Mouse (Mus musculus) regulatory T cell (primary cell): Measurements from ENCODE around the gene Tle3.

ENCODE experiments used
- in situ Hi-C: fragments of 300-600 bp; cut with MboI, MseI; formaldehyde crosslinking; loops from one replicate; pipeline ENCODE4 v1.15.1; 2025; ENCODE audit warnings: high pct_unique_total_duplicates

Tle3 gene

DNA sequence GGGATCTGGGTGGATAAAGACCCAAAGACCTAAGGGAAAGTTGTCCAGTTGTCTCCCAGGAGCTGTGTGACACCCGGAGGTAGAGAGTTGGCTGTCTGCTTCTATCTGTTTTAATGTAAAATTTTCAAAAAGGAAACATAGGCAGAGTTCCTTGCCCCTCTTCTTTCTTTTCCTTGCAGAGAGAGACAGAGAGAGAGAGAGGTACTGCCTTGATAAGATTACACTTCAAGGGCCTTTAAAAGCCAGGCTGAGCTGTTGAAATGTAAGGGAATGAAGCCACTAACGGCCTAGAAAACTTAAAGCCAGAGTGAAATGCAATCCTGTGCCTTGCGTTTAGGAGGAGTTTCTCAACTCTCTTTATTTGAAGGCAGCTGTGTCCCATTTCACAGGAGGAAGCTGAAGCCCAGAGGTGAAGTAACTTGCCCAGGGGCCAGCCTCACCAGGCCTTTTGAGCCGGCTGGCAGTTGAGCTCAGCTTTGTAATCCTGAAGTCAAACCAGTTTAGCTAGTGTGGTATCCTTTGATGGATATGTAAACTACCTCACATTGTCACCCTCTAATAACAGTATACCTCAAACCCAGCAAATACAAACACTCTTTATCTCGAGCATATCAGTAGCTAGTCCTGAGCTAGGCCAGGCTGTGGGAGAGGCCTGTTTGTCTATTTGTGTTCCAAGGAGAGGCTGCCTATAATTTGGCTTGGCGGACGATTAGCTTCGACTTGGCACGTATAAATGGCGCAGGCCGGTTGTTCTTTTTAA lies 3.8 kb downstream of the Tle3 start:
- in situ Hi-C loops, result no loop called here

DNA sequence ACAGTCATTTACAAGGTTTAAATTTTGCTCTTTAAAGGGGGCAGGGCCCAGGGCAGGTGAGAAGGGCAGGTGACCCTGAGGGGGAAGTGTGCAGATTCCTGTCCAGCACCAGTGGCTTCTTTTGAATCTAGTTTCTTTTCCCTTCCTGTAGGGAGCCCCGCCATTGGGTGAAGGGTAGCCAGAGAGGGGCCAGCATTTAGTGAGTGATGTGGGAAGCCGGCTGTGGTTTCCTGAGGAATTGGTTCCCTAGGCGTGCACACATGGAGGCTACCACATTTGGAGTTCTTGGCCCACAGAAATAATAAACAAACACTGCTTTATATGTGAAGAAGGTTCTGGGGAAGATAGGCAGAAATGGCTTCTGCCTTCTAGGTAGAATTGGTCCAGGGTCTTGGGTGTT lies 4.5 kb downstream of the Tle3 start:
- in situ Hi-C loops, result no loop called here

DNA sequence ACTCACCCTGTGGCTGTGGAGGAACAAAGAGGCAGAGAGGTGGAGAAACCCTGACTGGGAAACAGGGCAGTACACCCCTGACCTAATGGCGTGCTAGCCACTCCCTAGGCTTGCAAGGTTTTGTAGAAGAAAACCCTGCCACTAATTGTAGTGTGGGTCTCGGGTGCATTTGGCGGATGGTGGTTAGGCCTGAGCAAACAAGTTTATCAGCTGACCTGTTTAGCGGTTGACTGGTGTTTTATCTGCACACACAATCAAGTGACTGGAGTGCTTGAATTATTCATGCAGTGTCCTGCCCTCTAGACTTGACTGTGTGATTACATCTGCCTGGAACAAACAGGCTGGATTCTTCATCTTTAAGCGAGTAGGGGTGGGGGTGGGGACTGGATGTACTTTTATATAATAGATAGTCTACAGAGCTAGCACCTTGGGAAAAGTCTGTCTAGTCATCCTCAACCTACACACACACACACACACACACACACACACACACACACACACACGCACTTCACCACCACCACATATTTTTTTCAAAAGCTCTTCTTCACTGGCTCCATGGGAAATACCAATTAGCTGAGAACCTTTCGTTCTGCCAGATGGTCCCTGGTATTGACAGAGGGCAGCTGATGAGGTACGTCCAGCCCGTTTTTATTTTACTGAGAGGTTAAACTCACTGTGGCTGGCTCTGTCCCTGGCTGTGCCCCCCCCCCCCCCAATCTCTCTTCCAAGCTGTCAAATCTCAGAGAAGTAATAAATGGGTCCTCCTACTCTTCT lies 5.7 kb downstream of the Tle3 start:
- in situ Hi-C loops, result no loop called here

DNA sequence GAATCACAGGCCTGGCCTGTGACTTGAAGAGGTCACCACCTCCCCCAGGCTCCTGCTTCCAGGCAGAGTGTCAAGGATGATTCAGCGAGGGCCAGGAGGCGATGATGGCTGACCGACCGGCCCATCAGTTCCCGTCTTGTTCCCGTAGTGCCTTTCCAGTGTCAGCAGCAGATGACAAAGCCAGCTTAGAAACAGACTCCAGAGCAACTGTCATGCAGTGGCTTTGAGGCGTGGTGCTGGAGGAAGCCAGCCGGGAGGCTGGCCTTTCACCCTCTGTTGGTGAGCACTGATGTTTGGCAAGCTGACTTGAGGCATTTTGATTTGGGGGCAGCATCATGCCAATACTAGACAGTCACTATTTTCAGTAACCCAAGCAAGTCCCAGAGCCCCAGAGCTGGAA lies 6.3 kb downstream of the Tle3 start:
- in situ Hi-C loops, result no loop called here

DNA sequence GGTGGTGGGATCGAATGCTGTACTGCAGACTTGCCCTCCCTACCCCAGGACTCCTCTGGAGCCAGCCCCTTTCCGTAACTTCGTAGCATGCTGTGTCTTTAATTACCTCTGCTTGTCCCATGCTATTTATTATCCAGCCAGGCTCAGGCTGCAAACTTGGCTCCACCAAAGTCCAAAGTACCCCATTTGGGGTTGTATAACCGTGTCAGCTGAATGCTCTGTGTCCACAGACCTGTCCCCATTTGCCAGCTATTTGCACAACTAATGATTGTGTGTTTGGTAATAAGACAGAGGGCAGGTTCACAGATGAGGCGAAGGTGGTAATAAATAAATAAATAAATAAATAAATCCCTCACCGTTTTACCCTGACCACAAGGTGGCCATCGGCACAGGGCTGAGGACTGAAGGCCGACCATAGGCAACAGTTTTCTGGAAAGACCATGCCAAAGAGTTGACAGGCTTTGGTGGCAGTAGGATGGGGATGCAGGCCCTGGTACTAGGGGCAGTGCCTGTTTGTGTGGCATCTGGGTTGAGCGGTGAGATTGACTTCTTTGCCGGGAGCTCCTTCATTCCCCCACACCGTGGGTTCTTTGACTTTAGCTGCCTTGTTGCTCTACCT lies 7.0 kb downstream of the Tle3 start:
- in situ Hi-C loops, result no loop called here

DNA sequence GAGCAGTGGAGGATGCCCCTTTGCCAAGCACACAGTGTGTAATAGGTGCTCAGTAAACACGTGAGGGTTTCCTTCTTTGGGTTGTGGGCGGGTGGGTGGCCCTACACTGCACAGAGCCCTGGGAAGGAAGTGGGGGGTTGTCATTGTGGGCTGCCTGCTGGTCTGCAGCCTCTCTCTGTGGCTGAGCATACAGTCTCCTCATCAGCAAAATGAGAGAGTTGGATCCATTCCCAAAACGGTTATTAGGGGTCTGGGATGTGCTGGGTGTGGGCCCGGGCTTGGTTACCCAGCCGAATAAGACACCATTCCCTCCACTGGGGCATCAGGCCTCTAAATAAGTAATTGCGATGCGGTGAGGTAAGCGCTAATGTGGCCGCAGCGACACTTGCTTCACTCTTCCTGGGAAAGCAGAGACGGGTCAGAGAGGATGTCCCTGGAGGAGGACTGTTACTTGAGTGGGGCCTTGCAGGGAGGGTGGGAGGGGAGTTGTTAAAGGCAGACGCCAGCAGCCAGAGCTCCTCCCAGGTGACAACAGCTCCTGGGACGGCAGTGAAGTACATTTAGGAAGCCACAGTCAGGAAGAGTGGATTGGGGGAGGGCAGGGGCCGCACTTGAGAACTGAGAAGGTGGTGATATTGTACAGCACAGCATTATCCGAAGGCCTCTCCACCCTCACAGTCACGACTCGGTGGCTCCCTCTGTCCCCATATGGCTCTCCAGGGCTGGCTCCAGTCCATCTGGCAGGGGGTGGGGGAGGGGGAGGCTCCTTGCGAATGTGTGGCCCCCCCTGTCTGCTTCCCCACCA lies 8.3 kb downstream of the Tle3 start:
- in situ Hi-C loops, result loop anchor here (10.0 kb wide), 1 partner anchor 366 kb away; no protein-coding TSS in a partner anchor

DNA sequence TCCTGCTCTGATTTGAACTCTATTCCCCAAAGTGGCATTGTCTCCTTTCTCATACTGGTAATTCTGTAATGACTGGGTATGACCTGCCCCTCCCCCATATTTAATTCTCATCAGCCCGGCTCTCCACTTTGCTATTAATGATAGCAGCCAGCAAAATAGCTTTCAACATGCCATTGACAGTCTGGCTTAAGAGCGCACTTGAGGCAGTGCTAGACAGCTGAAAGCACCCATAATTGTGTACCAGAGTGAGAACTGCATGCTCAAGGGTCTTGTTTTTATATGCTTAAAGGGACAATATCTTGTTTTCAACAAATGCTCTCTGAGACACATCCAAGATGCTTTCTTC lies 8.9 kb downstream of the Tle3 start:
- in situ Hi-C loops, result loop anchor here (10.0 kb wide), 1 partner anchor 366 kb away; no protein-coding TSS in a partner anchor

DNA sequence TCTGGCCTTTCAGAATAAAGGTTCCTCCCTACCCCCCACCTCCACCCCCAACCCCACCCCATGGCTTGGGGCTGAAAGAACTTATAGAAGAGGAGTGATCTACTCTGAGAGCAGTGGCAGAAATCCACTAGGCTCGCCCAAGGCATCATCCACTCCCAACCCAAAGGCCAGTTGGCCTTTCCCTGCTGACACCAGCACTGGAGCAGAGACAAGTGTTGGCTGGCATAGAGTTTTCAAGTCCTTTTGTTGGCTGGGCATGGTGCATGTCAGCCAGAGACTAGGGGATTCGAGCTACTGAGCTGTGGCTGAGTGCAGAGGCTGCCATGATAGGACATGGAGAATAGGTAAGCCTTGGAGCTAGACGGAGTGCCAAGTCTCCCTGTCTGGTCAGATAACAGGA lies 9.3 kb downstream of the Tle3 start:
- in situ Hi-C loops, result loop anchor here (10.0 kb wide), 1 partner anchor 367 kb away; no protein-coding TSS in a partner anchor

DNA sequence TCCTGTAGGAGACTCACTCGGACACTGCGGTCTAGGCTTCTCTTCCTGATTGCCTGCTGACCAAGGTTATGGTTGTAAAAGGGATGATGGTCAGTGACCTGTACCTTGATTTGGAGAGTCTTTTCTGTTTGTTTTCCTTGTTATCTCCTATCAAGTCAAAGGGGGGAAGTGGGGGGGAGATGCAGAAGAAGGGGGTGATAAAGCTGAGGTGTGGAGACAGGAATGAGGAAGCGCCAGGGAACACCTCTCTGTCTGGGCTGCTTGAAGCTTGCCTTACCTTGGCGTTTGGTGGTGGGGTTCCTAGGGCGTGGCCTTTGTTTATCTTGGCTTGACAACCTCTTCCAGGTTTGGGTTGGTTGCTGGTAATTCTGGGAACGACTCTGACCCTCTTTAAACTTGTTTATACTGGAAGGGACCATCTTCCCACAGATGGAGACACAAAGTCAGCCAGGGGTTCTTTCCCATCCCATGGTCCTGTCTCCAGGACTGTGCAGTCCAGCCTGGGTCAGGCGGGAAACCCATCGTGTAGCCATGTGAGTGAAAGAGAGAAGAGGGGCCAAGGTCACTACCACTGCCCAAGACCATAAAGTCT lies 10.5 kb downstream of the Tle3 start:
- in situ Hi-C loops, result loop anchor here (10.0 kb wide), 1 partner anchor 368 kb away; no protein-coding TSS in a partner anchor

DNA sequence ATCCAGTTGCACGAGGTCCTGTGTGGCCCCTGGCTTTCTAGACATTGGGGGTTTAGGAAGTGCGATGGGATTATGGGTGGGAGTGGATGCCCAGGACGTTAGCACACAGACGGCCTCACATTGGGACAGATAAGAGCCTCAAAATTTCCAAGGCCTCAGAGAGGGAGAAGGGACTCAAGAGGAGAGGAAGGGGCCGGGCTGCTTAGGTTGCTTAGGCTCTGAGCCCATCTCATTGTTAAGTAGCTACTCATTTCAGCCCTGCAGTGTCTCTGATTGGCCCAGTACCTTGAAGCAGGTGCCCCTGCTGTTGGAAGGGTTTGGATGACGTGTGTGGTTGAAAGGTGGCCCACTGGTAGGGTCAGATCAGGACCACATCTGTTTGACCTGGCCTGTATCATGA lies 11.9 kb downstream of the Tle3 start:
- in situ Hi-C loops, result loop anchor here (10.0 kb wide), 1 partner anchor 369 kb away; no protein-coding TSS in a partner anchor

DNA sequence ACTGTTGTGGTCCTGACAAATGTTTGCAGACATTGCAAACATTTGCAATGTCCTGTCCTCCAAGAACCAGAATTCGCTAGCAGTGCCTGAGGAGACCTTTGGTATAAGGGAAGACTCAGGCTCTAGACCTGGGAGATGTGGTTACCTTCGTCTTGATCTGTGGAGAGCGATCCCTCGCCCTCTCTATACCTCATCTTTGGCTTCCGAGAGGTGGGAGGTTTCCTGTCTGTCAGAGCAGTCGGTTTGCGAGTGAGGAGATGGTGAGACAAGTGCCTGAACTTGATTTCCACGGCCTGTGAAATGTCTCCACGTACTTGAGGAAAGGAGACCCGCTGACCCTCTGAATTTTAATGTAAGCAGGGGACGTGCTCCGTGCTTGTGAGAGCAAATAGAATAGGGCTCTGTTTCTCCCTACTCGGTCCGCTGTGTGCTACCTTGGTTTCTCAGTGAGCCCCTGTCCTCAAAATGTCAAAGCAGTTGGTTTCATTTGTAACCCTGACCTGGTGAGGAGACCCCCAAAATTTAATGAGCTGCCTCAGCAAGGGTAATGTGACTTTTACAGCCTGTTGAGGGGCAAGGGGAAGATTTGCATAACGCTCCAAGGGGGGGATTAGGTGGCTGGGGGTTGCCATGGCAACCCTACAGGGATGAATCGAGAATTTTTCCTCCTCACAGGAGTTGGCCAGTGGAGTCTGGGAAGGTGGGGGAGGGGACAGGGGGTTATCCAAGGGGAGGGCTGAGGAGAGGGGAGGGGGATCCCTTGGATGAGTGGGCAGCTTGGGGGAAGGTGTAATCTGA lies 12.7 kb downstream of the Tle3 start:
- in situ Hi-C loops, result loop anchor here (10.0 kb wide), 1 partner anchor 370 kb away; no protein-coding TSS in a partner anchor

DNA sequence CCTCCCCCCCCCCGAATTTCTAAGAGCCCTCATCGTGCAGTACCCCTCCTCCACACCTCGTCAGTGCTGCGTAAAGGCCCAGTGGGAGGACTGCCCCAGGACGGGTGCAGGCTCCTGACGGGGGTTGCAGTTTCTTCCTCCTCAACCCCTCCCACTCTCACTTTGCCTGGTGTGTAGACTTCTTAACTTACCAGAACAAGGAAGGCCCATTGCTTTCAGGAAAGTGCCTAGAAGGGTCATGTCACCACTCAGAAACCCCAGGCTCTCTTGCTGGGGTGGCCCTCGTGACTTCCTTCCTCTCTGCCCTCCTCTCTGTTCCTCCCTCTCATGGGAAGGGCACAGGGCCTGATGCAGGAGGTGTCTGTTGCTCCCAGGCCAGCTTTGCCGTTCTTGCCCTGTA lies 13.6 kb downstream of the Tle3 start:
- in situ Hi-C loops, result loop anchor here (10.0 kb wide), 1 partner anchor 371 kb away; no protein-coding TSS in a partner anchor

DNA sequence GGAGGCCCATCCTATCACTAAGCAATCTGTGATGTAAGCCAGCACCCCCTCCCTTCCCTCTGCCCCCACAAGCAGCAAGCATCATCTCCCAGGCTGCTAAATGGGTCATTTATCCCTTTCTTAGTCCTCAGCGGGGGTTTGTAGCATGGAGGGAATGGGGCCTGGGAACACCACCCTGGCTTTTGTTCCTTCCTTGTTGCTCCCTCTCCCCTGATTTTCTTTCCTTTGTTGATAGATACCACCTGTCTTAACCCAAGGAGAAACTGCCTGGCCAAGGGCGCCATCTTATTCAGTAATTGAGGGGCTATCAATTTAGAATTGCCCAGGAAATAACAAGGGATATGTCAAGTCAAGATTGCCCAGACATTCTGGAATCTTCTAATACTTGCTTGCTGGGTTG lies 14.1 kb downstream of the Tle3 start:
- in situ Hi-C loops, result loop anchor here (10.0 kb wide), 1 partner anchor 372 kb away; no protein-coding TSS in a partner anchor

DNA sequence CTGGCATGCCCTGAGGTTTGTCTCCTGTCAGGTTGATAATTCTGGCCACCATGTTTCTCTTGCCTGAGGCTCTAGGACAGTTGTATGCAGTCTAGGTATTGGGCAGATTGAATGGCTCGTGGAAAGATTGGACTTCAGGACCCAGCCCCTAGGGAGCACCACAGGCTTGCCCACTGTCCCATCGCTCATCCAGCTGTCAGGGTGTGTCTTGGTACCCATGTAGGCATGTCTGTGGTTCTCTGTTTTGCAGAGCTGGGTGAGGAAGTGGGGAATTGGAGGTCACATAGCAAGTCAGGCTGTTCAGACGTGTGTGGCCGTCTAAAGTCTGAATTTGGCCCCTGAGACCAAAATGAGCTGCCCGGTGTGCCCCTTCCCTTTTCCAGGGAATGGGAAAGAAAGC lies 15.6 kb downstream of the Tle3 start:
- in situ Hi-C loops, result loop anchor here (10.0 kb wide), 1 partner anchor 373 kb away; no protein-coding TSS in a partner anchor

DNA sequence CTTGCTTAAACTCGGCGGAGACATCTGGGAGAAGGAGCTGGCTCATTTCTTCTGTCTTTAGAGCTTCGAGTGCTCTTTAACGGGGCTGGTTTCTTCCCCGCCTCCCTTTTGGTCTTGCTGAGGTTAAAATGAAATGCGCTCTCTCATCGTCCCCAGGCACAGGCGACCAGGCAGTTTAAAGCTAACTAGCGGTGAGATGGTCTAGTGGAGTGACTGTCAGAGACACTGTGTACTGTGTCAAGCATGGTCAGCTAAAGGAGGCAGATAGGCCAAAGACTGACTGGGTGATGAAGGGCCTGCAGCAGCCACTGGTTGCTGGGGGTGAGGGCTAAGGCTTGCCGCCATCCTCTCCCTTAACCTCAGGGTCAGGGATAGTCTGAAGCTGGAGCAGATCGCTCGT lies 16.0 kb downstream of the Tle3 start:
- in situ Hi-C loops, result loop anchor here (10.0 kb wide), 1 partner anchor 373 kb away; no protein-coding TSS in a partner anchor

DNA sequence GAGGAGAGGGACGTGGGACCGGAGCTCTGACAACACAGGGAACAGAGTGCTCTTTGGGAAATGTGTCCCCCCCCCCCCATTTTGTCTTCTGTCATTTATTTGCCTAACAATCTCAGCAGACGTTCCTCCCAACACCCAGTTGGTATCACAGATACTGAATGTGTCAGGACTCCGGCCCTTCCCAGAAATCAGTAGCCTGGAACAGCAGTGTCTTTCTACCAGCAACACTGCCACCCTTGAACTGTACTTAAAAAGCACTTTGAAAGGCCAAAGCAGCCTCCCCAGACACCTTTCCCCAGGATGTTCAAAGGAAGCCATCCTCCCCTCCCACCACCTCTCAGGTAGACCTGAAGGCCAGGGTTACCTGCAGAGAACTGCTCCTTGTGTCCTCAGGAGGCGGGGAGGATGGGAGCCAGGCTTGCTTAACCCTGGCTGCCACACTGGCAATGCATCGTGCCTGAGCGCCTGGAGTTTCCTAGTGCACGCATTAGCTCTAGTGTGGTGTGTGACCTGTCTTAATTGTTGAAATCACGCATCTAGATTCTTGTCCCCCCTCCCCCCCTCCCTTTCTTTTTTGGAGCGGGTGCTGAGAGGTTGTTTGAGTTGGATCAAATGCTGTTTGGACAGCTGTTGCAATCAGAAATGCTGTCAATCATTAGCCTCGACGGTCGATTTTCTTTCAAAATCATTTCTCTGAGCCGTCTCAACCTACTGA lies 16.7 kb downstream of the Tle3 start:
- in situ Hi-C loops, result loop anchor here (10.0 kb wide), 1 partner anchor 374 kb away; no protein-coding TSS in a partner anchor

DNA sequence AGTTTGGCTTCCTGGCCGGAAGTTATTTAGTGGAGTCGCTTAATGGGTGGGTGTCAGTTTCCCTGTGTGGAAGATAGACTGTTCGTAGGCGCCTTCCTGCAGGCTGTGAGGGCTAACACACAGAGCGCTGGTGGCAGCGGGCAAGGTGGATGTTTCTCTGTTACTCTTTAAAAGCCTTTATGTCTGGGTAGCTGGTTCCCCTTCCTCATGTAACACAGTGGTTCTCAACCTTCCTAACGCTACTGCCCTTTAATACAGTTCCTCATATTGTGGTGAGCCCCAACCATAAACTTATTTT lies 17.2 kb downstream of the Tle3 start:
- in situ Hi-C loops, result loop anchor here (10.0 kb wide), 1 partner anchor 375 kb away; no protein-coding TSS in a partner anchor

DNA sequence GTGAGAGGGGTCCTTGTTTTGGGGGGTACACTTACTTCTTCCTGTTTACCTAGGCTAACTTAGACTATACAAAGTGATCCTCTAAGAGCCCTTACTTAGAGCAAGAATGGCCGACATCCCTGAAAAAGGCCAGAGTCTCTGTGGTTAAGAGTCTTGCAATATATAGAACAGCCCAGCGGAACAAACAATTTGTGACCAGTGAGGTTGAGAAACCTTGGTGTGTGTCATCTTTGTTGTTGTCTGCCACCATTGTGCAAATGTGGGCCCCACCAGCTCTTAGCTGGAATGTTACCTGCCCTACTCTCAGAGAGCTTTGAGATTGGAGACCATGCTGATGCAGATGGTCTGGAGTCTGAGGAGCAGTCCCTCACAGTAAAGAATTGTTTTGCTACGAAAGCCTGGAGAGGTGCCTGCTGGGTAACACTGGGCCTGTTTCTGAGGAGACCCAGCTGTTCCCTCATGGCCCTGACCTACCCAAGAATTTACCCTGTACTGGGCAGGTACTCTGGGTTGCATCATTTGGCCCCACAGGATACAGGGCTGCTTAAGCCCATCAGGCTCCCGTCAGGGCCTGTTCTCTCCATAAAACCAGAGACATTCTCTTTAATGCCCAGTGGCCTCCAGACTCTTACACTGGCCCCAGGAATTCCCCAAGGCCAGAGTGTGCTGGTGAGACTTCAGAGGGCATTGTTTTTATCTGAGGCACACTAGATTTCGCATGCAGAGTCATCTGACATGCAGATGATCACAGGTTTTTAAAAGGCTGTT lies 19.6 kb downstream of the Tle3 start:
- in situ Hi-C loops, result no loop called here

DNA sequence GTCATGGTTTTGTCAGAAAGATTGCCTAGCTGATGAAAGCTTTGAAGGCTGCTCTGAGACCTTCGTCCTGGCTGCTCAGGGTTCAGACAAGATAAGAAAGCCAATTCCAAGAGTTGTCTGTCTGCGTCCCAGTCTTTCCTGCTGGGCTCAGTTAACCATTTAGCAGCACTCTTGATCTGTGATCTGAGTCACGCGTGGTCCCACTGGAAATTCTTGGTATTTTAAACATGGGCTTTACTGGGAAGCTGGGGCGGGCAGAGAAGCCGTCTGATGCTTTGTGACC lies 20.1 kb downstream of the Tle3 start:
- in situ Hi-C loops, result no loop called here
